Mouse (Mus musculus): ENCODE measurements around the gene Scaf8. TPM values are rescaled to one million over a fixed set of nuclear protein-coding genes. Genes with fewer than 3 reads are reported as not detected.

Gene Scaf8
- polyA plus RNA-seq, 1 experiment = 15.4 TPM

DNA sequence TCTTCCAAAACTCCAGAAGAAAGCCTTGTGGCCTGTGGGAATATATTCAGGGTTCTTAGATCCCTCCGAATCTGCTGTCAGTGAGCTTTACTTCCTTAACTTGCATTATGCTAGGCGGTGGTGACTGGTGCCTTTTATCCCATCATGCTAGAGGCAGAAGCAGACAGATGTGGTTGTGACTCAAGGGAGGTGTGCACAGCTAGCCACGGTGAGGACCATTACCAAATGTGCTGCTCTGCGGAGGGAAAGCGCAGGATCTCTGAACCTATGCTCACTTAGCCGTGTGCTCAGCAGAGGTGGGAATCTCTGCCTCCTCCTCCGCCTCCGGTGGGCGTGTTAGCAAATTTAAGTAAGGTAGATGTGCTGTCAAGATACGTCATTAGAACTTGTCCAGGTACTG, 98.1 kb downstream of the Scaf8 start:
- TF ChIP-seq CEBPB (IDR thresholded peaks at IDR 0.05; ENCODE audit: insufficient read depth, poor library complexity, severe bottlenecking) = no peak
- no peak for TF ChIP-seq TCF12 (IDR thresholded peaks at IDR 0.05; ENCODE audit: insufficient read depth, poor library complexity, severe bottlenecking)
- TF ChIP-seq TCF3 (IDR thresholded peaks at IDR 0.05; ENCODE audit: insufficient read length, low read depth) = no peak
- no peak for TF ChIP-seq POLR2A (IDR thresholded peaks at IDR 0.05; ENCODE audit: insufficient read length, low read depth)
- TF ChIP-seq REST (IDR thresholded peaks at IDR 0.05; ENCODE audit: insufficient read depth, insufficient read length) = no peak
- TF ChIP-seq SRF (IDR thresholded peaks at IDR 0.05; ENCODE audit: control insufficient read depth, insufficient read length, low read depth) = no peak
- TF ChIP-seq MAX (IDR thresholded peaks at IDR 0.05; ENCODE audit: low read depth) = no peak
- TF ChIP-seq POLR2AphosphoS2 (IDR thresholded peaks at IDR 0.05; ENCODE audit: insufficient read length, low read depth) = no peak
- TF ChIP-seq MYOD1 (IDR thresholded peaks at IDR 0.05; ENCODE audit: control insufficient read depth in 1 of 3, insufficient read length in 2 of 3, low read depth in 2 of 3) = no peak
- no peak for TF ChIP-seq MYOG (IDR thresholded peaks at IDR 0.05; ENCODE audit: control insufficient read depth in 1 of 3, insufficient read depth in 1 of 3, insufficient read length in 2 of 3, low read depth in 2 of 3)
- no peak overlapping the region for H3K4me3 ChIP-seq
- no peaks in the 10 kb centered on the region for H3K27me3 ChIP-seq (ENCODE audit: control insufficient read depth, insufficient read depth, insufficient read length)
- no peak overlapping the region for H3K4me2 ChIP-seq (ENCODE audit: low read depth)
- peaks cover 15% of the 10 kb centered on the region for H3K79me2 ChIP-seq (ENCODE audit: control insufficient read depth, insufficient read depth)
- no peak overlapping the region for H3ac ChIP-seq (ENCODE audit: control insufficient read depth, insufficient read length)
- H3K36me3 ChIP-seq (ENCODE audit: control insufficient read depth, insufficient read depth) = peaks cover 6% of the 10 kb centered on the region

DNA sequence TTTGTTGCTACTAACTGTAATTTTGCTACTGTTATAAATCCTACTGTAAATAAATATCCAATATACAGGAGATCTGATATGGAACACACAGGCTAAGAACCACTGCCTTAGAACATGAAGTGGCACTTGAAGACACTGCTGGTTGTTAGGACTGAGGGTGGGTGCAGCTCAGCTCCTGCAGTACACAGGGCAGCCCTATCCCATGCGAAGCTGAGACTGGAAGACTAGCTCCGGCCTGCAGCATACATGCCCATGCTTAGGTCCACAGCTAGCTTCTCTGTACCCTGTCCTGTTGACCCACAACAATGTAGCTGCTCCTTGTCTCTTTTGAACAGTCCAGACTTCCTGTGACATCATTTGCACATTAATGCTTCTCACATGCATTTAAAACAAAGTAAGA, 100.1 kb downstream of the Scaf8 start:
- no peaks in the 10 kb centered on the region for H3K27me3 ChIP-seq (ENCODE audit: control insufficient read depth, insufficient read depth, insufficient read length)
- no peak for TF ChIP-seq REST (IDR thresholded peaks at IDR 0.05; ENCODE audit: insufficient read depth, insufficient read length)
- TF ChIP-seq SRF (IDR thresholded peaks at IDR 0.05; ENCODE audit: control insufficient read depth, insufficient read length, low read depth) = no peak
- no peak for TF ChIP-seq TCF12 (IDR thresholded peaks at IDR 0.05; ENCODE audit: insufficient read depth, poor library complexity, severe bottlenecking)
- no peak for TF ChIP-seq MYOD1 (IDR thresholded peaks at IDR 0.05; ENCODE audit: control insufficient read depth in 1 of 3, insufficient read length in 2 of 3, low read depth in 2 of 3)
- H3ac ChIP-seq (ENCODE audit: control insufficient read depth, insufficient read length) = no peak overlapping the region
- H3K79me2 ChIP-seq (ENCODE audit: control insufficient read depth, insufficient read depth) = peaks cover 14% of the 10 kb centered on the region
- H3K4me3 ChIP-seq = no peak overlapping the region
- no peak overlapping the region for H3K4me2 ChIP-seq (ENCODE audit: low read depth)
- H3K36me3 ChIP-seq (ENCODE audit: control insufficient read depth, insufficient read depth) = peaks cover 6% of the 10 kb centered on the region

- Histone ChIP-seq H3ac (ENCODE audit: control insufficient read depth, insufficient read length) (no peak overlapping the region), H3K4me3 (no peak overlapping the region), H3K27me3 (ENCODE audit: control insufficient read depth, insufficient read depth, insufficient read length) (no peaks in the 10 kb centered on the region), H3K79me2 (ENCODE audit: control insufficient read depth, insufficient read depth) (peaks cover 4% of the 10 kb centered on the region), H3K4me2 (ENCODE audit: low read depth) (no peak overlapping the region), H3K36me3 (ENCODE audit: control insufficient read depth, insufficient read depth) (peaks cover 6% of the 10 kb centered on the region)
- TF ChIP-seq POLR2A (IDR thresholded peaks at IDR 0.05; ENCODE audit: insufficient read length, low read depth) = no peak
- TF ChIP-seq E2F4 (IDR thresholded peaks at IDR 0.05; ENCODE audit: insufficient read depth) = no peak
- TF ChIP-seq TCF3 (IDR thresholded peaks at IDR 0.05; ENCODE audit: insufficient read length, low read depth) = no peak
- no peak for TF ChIP-seq MYOG (IDR thresholded peaks at IDR 0.05; ENCODE audit: control insufficient read depth in 1 of 3, insufficient read depth in 1 of 3, insufficient read length in 2 of 3, low read depth in 2 of 3)
- TF ChIP-seq CEBPB (IDR thresholded peaks at IDR 0.05; ENCODE audit: insufficient read depth, poor library complexity, severe bottlenecking) = no peak
- no peak for TF ChIP-seq TCF12 (IDR thresholded peaks at IDR 0.05; ENCODE audit: insufficient read depth, poor library complexity, severe bottlenecking)
- TF ChIP-seq MYOD1 (IDR thresholded peaks at IDR 0.05; ENCODE audit: control insufficient read depth in 1 of 3, insufficient read length in 2 of 3, low read depth in 2 of 3) = no peak
- TF ChIP-seq SRF (IDR thresholded peaks at IDR 0.05; ENCODE audit: control insufficient read depth, insufficient read length, low read depth) = no peak
- no peak for TF ChIP-seq MAX (IDR thresholded peaks at IDR 0.05; ENCODE audit: low read depth)
- no peak for TF ChIP-seq REST (IDR thresholded peaks at IDR 0.05; ENCODE audit: insufficient read depth, insufficient read length)
- no peak for TF ChIP-seq USF1 (IDR thresholded peaks at IDR 0.05; ENCODE audit: low read depth)
- no peak for TF ChIP-seq POLR2AphosphoS2 (IDR thresholded peaks at IDR 0.05; ENCODE audit: insufficient read length, low read depth)
Measured at GRCm38 (mm10) chr17:3217023-3217422, 102.3 kb downstream of the Scaf8 start.

- peaks cover 6% of the 10 kb centered on the region for H3K36me3 ChIP-seq (ENCODE audit: control insufficient read depth, insufficient read depth)
- no peak for TF ChIP-seq MYOD1 (IDR thresholded peaks at IDR 0.05; ENCODE audit: control insufficient read depth in 1 of 3, insufficient read length in 2 of 3, low read depth in 2 of 3)
- no peak for TF ChIP-seq REST (IDR thresholded peaks at IDR 0.05; ENCODE audit: insufficient read depth, insufficient read length)
- TF ChIP-seq POLR2A (IDR thresholded peaks at IDR 0.05; ENCODE audit: insufficient read length, low read depth) = no peak
- no peak for TF ChIP-seq MAX (IDR thresholded peaks at IDR 0.05; ENCODE audit: low read depth)
- TF ChIP-seq CEBPB (IDR thresholded peaks at IDR 0.05; ENCODE audit: insufficient read depth, poor library complexity, severe bottlenecking) = no peak
- TF ChIP-seq TCF12 (IDR thresholded peaks at IDR 0.05; ENCODE audit: insufficient read depth, poor library complexity, severe bottlenecking) = no peak
- TF ChIP-seq SRF (IDR thresholded peaks at IDR 0.05; ENCODE audit: control insufficient read depth, insufficient read length, low read depth) = no peak
- no peak for TF ChIP-seq USF1 (IDR thresholded peaks at IDR 0.05; ENCODE audit: low read depth)
- TF ChIP-seq E2F4 (IDR thresholded peaks at IDR 0.05; ENCODE audit: insufficient read depth) = no peak
- no peak for TF ChIP-seq TCF3 (IDR thresholded peaks at IDR 0.05; ENCODE audit: insufficient read length, low read depth)
- no peaks in the 10 kb centered on the region for H3K79me2 ChIP-seq (ENCODE audit: control insufficient read depth, insufficient read depth)
- no peak overlapping the region for H3ac ChIP-seq (ENCODE audit: control insufficient read depth, insufficient read length)
- no peaks in the 10 kb centered on the region for H3K27me3 ChIP-seq (ENCODE audit: control insufficient read depth, insufficient read depth, insufficient read length)
- no peak overlapping the region for H3K4me3 ChIP-seq
- no peak overlapping the region for H3K4me2 ChIP-seq (ENCODE audit: low read depth)
Measured at GRCm38 (mm10) chr17:3218364-3218763, 103.6 kb downstream of the Scaf8 start.

- TF ChIP-seq E2F4 (IDR thresholded peaks at IDR 0.05; ENCODE audit: insufficient read depth) (no peak), REST (IDR thresholded peaks at IDR 0.05; ENCODE audit: insufficient read depth, insufficient read length) (no peak), POLR2A (IDR thresholded peaks at IDR 0.05; ENCODE audit: insufficient read length, low read depth) (no peak), TCF3 (IDR thresholded peaks at IDR 0.05; ENCODE audit: insufficient read length, low read depth) (no peak), USF1 (IDR thresholded peaks at IDR 0.05; ENCODE audit: low read depth) (no peak), CEBPB (IDR thresholded peaks at IDR 0.05; ENCODE audit: insufficient read depth, poor library complexity, severe bottlenecking) (no peak), POLR2AphosphoS2 (IDR thresholded peaks at IDR 0.05; ENCODE audit: insufficient read length, low read depth) (no peak), MYOG (IDR thresholded peaks at IDR 0.05; ENCODE audit: control insufficient read depth in 1 of 3, insufficient read depth in 1 of 3, insufficient read length in 2 of 3, low read depth in 2 of 3) (no peak), TCF12 (IDR thresholded peaks at IDR 0.05; ENCODE audit: insufficient read depth, poor library complexity, severe bottlenecking) (no peak), SRF (IDR thresholded peaks at IDR 0.05; ENCODE audit: control insufficient read depth, insufficient read length, low read depth) (no peak), MYOD1 (IDR thresholded peaks at IDR 0.05; ENCODE audit: control insufficient read depth in 1 of 3, insufficient read length in 2 of 3, low read depth in 2 of 3) (no peak)
- no peaks in the 10 kb centered on the region for H3K79me2 ChIP-seq (ENCODE audit: control insufficient read depth, insufficient read depth)
- no peak overlapping the region for H3K4me3 ChIP-seq
- H3K4me2 ChIP-seq (ENCODE audit: low read depth) = no peak overlapping the region
- H3ac ChIP-seq (ENCODE audit: control insufficient read depth, insufficient read length) = no peak overlapping the region
- H3K27me3 ChIP-seq (ENCODE audit: control insufficient read depth, insufficient read depth, insufficient read length) = no peaks in the 10 kb centered on the region
- H3K36me3 ChIP-seq (ENCODE audit: control insufficient read depth, insufficient read depth) = peaks cover 6% of the 10 kb centered on the region
Measured at GRCm38 (mm10) chr17:3218916-3219315, 104.1 kb downstream of the Scaf8 start.
